In the genomic region with DNA sequence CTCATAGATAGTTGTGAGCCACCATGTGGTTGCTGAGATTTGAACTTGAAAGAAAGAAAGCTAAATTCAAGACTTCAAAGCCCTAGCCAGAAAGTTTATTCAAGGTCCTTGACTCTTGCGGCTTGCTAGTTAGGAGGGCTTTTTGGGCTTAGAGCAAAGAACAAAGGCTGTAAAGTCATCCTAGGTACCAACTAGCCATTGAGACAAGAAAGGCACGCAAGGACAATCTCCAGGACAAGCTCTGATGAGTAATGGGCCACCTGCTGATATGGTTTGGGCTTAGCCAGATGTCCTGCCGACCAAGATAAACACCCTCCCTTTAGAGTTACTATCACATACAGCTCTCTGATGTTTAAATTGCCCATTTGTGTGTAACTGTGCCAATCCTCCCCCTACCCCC, we compare ENCODE assay signal across 27 mouse cellular contexts. TPM values are rescaled to one million over a fixed set of nuclear protein-coding genes. Genes with fewer than 3 reads are reported as not detected.
DNase-seq lines count a peak whose midpoint lies in the region; ATAC-seq and TF ChIP-seq lines count a peak whose summit lies in the region.
"Not testable (repeated sequence)": the region's sequence is repeated elsewhere in the genome, so short reads cannot be mapped to it uniquely, and the experiment has no call there.
"Had no signal": no experiment of that assay in that cellular context is flagged by ENCODE, and none has a peak within 500 bp of the region (broad histone marks: within the 10 kb centered on the region; RNA-seq: fewer than 3 reads in every experiment).

No protein-coding gene starts in this region.

- H3K4me2 ChIP-seq in midbrain, embryonic 11.5 days, result not testable (repeated sequence)
- H3K4me2 ChIP-seq in stomach, embryonic 16.5 days (ENCODE audit: low read depth, low read length), result peak overlapping the region; percentile 50

- not testable (repeated sequence) for TF ChIP-seq POLR2A in kidney, adult 2 months (IDR thresholded peaks at IDR 0.05; ENCODE audit: low read depth, low read length); liver, adult 2 months (IDR thresholded peaks at IDR 0.05; ENCODE audit: extremely low read depth, insufficient read depth, low read length)

- H3K27me3 ChIP-seq in kidney, adult 2 months (replicated peaks; ENCODE audit: control insufficient read depth, insufficient read depth, low read length); limb, embryonic 10.5 days (ENCODE audit: low read depth, poor library complexity, severe bottlenecking); liver, adult 2 months (ENCODE audit: control insufficient read depth, insufficient read depth, low read length); midbrain, embryonic 11.5 days (ENCODE audit: control insufficient read depth, insufficient read depth, low read length); stomach, embryonic 16.5 days (ENCODE audit: control insufficient read depth, insufficient read depth, low read length): not testable (repeated sequence)

- not testable (repeated sequence) for H3K36me3 ChIP-seq in ES-E14 (ENCODE audit: control insufficient read depth, insufficient read depth, low read length, poor library complexity, severe bottlenecking); kidney, adult 2 months (ENCODE audit: control insufficient read depth, insufficient read depth, low read length); limb, embryonic 10.5 days; liver, adult 2 months (ENCODE audit: control insufficient read depth, insufficient read depth, low read length); midbrain, embryonic 11.5 days (ENCODE audit: control insufficient read depth, insufficient read depth, low read length); stomach, embryonic 16.5 days (ENCODE audit: control insufficient read depth, insufficient read depth, low read length)

- ATAC-seq in midbrain, embryonic 11.5 days (ENCODE audit: low FRiP score); stomach, embryonic 16.5 days (ENCODE audit: insufficient read depth, low FRiP score): not testable (repeated sequence)

- H3K79me2 ChIP-seq in liver, adult 2 months (ENCODE audit: control insufficient read depth, insufficient read depth, low read length), result not testable (repeated sequence)

- WGBS in kidney, adult 2 months, result 72% methylated on average over 3 of the region's 3 CpGs
- WGBS in limb, embryonic 10.5 days, result 11% methylated on average over 3 of the region's 3 CpGs
- WGBS in liver, adult 2 months, result 62% methylated on average over 3 of the region's 3 CpGs
- 12% methylated on average over 3 of the region's 3 CpGs for WGBS in midbrain, embryonic 11.5 days
- 30% methylated on average over 3 of the region's 3 CpGs for WGBS in stomach, embryonic 16.5 days

- DNase-seq in ES-E14 (ENCODE audit: low read depth, low spot score); kidney, adult 2 months; limb, embryonic 10.5 days (ENCODE audit: low spot score); liver, adult 2 months (ENCODE audit: extremely low read depth, low read depth, low spot score): not testable (repeated sequence)
- DNase-seq in heart, adult 11 months, result peak; percentile 34
- DNase-seq in midbrain, embryonic 11.5 days (ENCODE audit: low spot score, missing footprints), result peak; percentile 28

- peak overlapping the region; percentile 12; the same call in 1 of the 2 replicates for H3K9ac ChIP-seq in ES-E14 (ENCODE audit: insufficient read depth, low read depth, low read length, poor library complexity, severe bottlenecking)
- H3K9ac ChIP-seq in liver, adult 2 months (ENCODE audit: low read depth, low read length); midbrain, embryonic 11.5 days (ENCODE audit: low read length): not testable (repeated sequence)
- H3K9ac ChIP-seq in stomach, embryonic 16.5 days (ENCODE audit: low read length), result peak overlapping the region; percentile 19; the same call in 1 of the 2 replicates

- in situ Hi-C loops in ES-E14 (cut with MboI; ENCODE audit: low sequenced_read_pairs in 2 of 2, unreplicated experiment in 2 of 2), result not testable (repeated sequence)

- not testable (repeated sequence) for TF ChIP-seq CTCF in kidney, adult 2 months (conservative IDR thresholded peaks at IDR 0.05; ENCODE audit: insufficient read depth, insufficient read length, low read depth, low read length); liver, adult 2 months (IDR thresholded peaks at IDR 0.05; ENCODE audit: low read depth, low read length)

- H3K27ac ChIP-seq in ES-E14 (ENCODE audit: insufficient read depth, low read depth, low read length, poor library complexity, severe bottlenecking); kidney, adult 2 months (ENCODE audit: insufficient read depth, low read depth, low read length); liver, adult 2 months (replicated peaks; ENCODE audit: insufficient read depth, low read depth, low read length); midbrain, embryonic 11.5 days (ENCODE audit: low read depth, low read length); stomach, embryonic 16.5 days (ENCODE audit: low read length): not testable (repeated sequence)
- peak overlapping the region; percentile 67; the same call in 1 of the 2 replicates for H3K27ac ChIP-seq in limb, embryonic 10.5 days

- peaks cover 13 to 48% of the 10 kb centered on the region in 2 experiments; a peak in 3 of 4 replicates for H3K4me1 ChIP-seq in ES-E14 (ENCODE audit: control insufficient read depth in 2 of 2, insufficient read depth in 2 of 2, low read length in 2 of 2, poor library complexity in 1 of 2)
- not testable (repeated sequence) for H3K4me1 ChIP-seq in kidney, adult 2 months (ENCODE audit: control insufficient read depth, insufficient read depth, low read length); liver, adult 2 months (ENCODE audit: control insufficient read depth, insufficient read depth, low read length); midbrain, embryonic 11.5 days (ENCODE audit: control insufficient read depth, insufficient read depth, low read length)
- H3K4me1 ChIP-seq in limb, embryonic 10.5 days, result peaks cover 56% of the 10 kb centered on the region
- H3K4me1 ChIP-seq in stomach, embryonic 16.5 days (ENCODE audit: control insufficient read depth, insufficient read depth, low read length), result peaks cover 22% of the 10 kb centered on the region

- peak overlapping the region; percentile 51 to 77 for H3K4me3 ChIP-seq in ES-E14 (ENCODE audit: insufficient read depth in 1 of 2, low read depth in 1 of 2, low read length in 2 of 2, poor library complexity in 1 of 2, severe bottlenecking in 1 of 2)
- H3K4me3 ChIP-seq in kidney, adult 2 months (ENCODE audit: insufficient read depth, low read depth, low read length), result peak overlapping the region; percentile 13; the same call in 1 of the 2 replicates
- peak overlapping the region; percentile 36; the same call in 1 of the 2 replicates for H3K4me3 ChIP-seq in limb, embryonic 10.5 days
- peak overlapping the region; percentile 48; the same call in 1 of the 2 replicates for H3K4me3 ChIP-seq in liver, adult 2 months (ENCODE audit: insufficient read depth, low read depth, low read length)
- not testable (repeated sequence) for H3K4me3 ChIP-seq in midbrain, embryonic 11.5 days (ENCODE audit: low read depth, low read length)
- peak overlapping the region; percentile 38 for H3K4me3 ChIP-seq in stomach, embryonic 16.5 days (replicated peaks; ENCODE audit: low read length)

- not testable (repeated sequence) for H3K9me3 ChIP-seq in ES-E14 (ENCODE audit: control insufficient read depth, insufficient read depth, low read depth, low read length); limb, embryonic 10.5 days (replicated peaks); midbrain, embryonic 11.5 days (ENCODE audit: control insufficient read depth, low read length); stomach, embryonic 16.5 days (replicated peaks; ENCODE audit: control insufficient read depth, low read length)

RNA-seq across cellular contexts. Expression of a gene that starts 1.7 kb away (rescaled TPM):
- 274 and 585 TPM in 2 replicates for total RNA-seq in ES-E14 (2012; rRNA removed)
- polyA plus RNA-seq in kidney, adult 2 months (2012; rRNA removed), result 125 and 135 TPM in 2 replicates
- 27.9 and 43.1 TPM in 2 replicates for polyA plus RNA-seq in limb, embryonic 10.5 days (2016; fragmentation: Nextera tagmentation; extraction: Ambion mirVana)
- total RNA-seq in liver, adult 2 months (2014; rRNA removed), result 11.2 and 11.3 TPM in 2 replicates
- polyA plus RNA-seq in liver, adult 2 months (2012; rRNA removed), result 48.6 and 79.4 TPM in 2 replicates
- 8.0 and 9.5 TPM in 2 replicates for polyA plus RNA-seq in midbrain, embryonic 11.5 days (2014; fragmentation: Nextera tagmentation; extraction: Ambion mirVana)
- 156 and 185 TPM in 2 replicates for polyA plus RNA-seq in stomach, embryonic 16.5 days (2015; fragmentation: Nextera tagmentation; extraction: Ambion mirVana)

RNA-seq across cellular contexts. Expression of a gene that starts 12.9 kb away (rescaled TPM):
- 679 and 1,158 TPM in 2 replicates for total RNA-seq in ES-E14 (2012; rRNA removed)
- 642 and 737 TPM in 2 replicates for polyA plus RNA-seq in kidney, adult 2 months (2012; rRNA removed)
- polyA plus RNA-seq in limb, embryonic 10.5 days (2016; fragmentation: Nextera tagmentation; extraction: Ambion mirVana), result 904 and 922 TPM in 2 replicates
- total RNA-seq in liver, adult 2 months (2014; rRNA removed), result 270 and 282 TPM in 2 replicates
- 968 and 1,028 TPM in 2 replicates for polyA plus RNA-seq in liver, adult 2 months (2012; rRNA removed)
- 198 and 207 TPM in 2 replicates for polyA plus RNA-seq in midbrain, embryonic 11.5 days (2014; fragmentation: Nextera tagmentation; extraction: Ambion mirVana)
- 1,006 and 1,276 TPM in 2 replicates for polyA plus RNA-seq in stomach, embryonic 16.5 days (2015; fragmentation: Nextera tagmentation; extraction: Ambion mirVana)

RNA-seq across cellular contexts. Expression of a gene that starts 13.0 kb away (rescaled TPM):
- not detected in 2 replicates for total RNA-seq in ES-E14 (2012; rRNA removed)
- polyA plus RNA-seq in kidney, adult 2 months (2012; rRNA removed), result 0.27 TPM in 1 of 2 replicates, not detected in the other
- polyA plus RNA-seq in limb, embryonic 10.5 days (2016; fragmentation: Nextera tagmentation; extraction: Ambion mirVana), result not detected in 2 replicates
- not detected in 2 replicates for total RNA-seq in liver, adult 2 months (2014; rRNA removed)
- polyA plus RNA-seq in liver, adult 2 months (2012; rRNA removed), result not detected in 2 replicates
- polyA plus RNA-seq in midbrain, embryonic 11.5 days (2014; fragmentation: Nextera tagmentation; extraction: Ambion mirVana), result not detected in 2 replicates
- polyA plus RNA-seq in stomach, embryonic 16.5 days (2015; fragmentation: Nextera tagmentation; extraction: Ambion mirVana), result not detected in 2 replicates
- total RNA-seq: adrenal gland, adult 2 months; adrenal gland, postnatal 36 days; CH12.LX; gastrocnemius, postnatal 10 days; heart, postnatal 14 days; layer of hippocampus, postnatal 36 days; left cerebral cortex, postnatal 4 days; midbrain, postnatal 0 days had no signal
- polyA plus RNA-seq: activated CD4-positive, CD25-positive, alpha-beta regulatory T cell, adult 4 months; adrenal gland, adult 2 months; brain, embryonic 14.5 days; forebrain, embryonic 13.5 days; heart, embryonic 14.5 days; hindbrain, embryonic 15.5 days; inflammation-experienced regulatory T-cells, adult 6 months; large intestine, adult 2 months; liver, embryonic 13.5 days; lung, adult 2 months; midbrain, embryonic 12.5 days; midbrain, postnatal 0 days; neural tube, embryonic 13.5 days had no signal

RNA-seq across cellular contexts. Expression of a gene that starts 18.6 kb away (rescaled TPM):
- total RNA-seq in ES-E14 (2012; rRNA removed), result 7.7 and 18.6 TPM in 2 replicates
- 0.87 and 1.4 TPM in 2 replicates for polyA plus RNA-seq in kidney, adult 2 months (2012; rRNA removed)
- 4.2 and 5.9 TPM in 2 replicates for polyA plus RNA-seq in limb, embryonic 10.5 days (2016; fragmentation: Nextera tagmentation; extraction: Ambion mirVana)
- 0.40 and 0.55 TPM in 2 replicates for total RNA-seq in liver, adult 2 months (2014; rRNA removed)
- polyA plus RNA-seq in liver, adult 2 months (2012; rRNA removed), result 0.76 and 1.0 TPM in 2 replicates
- polyA plus RNA-seq in midbrain, embryonic 11.5 days (2014; fragmentation: Nextera tagmentation; extraction: Ambion mirVana), result 0.20 TPM in 1 of 2 replicates, not detected in the other
- 3.8 and 4.4 TPM in 2 replicates for polyA plus RNA-seq in stomach, embryonic 16.5 days (2015; fragmentation: Nextera tagmentation; extraction: Ambion mirVana)
- total RNA-seq: common myeloid progenitor, adult 5-6 weeks; layer of hippocampus, postnatal 36 days; left cerebral cortex, postnatal 4 days; midbrain, postnatal 0 days had no signal
- polyA plus RNA-seq: activated CD4-positive, CD25-positive, alpha-beta regulatory T cell, adult 4 months had no signal

RNA-seq across cellular contexts. Expression of a gene that starts 27.5 kb away (rescaled TPM):
- 10.0 and 12.5 TPM in 2 replicates for total RNA-seq in ES-E14 (2012; rRNA removed)
- 58.0 and 71.2 TPM in 2 replicates for polyA plus RNA-seq in kidney, adult 2 months (2012; rRNA removed)
- polyA plus RNA-seq in limb, embryonic 10.5 days (2016; fragmentation: Nextera tagmentation; extraction: Ambion mirVana), result 11.4 and 15.4 TPM in 2 replicates
- total RNA-seq in liver, adult 2 months (2014; rRNA removed), result 16.6 and 19.1 TPM in 2 replicates
- 41.3 and 43.3 TPM in 2 replicates for polyA plus RNA-seq in liver, adult 2 months (2012; rRNA removed)
- 10.2 and 12.5 TPM in 2 replicates for polyA plus RNA-seq in midbrain, embryonic 11.5 days (2014; fragmentation: Nextera tagmentation; extraction: Ambion mirVana)
- 25.6 and 27.3 TPM in 2 replicates for polyA plus RNA-seq in stomach, embryonic 16.5 days (2015; fragmentation: Nextera tagmentation; extraction: Ambion mirVana)
